Mouse (Mus musculus) thymus, adult 2 months (tissue): Measurements from ENCODE around the gene D630036H23Rik.

Experiments used
- CTCF ChIP-seq: fragments of 200-500 bp; IDR thresholded peaks from 2 replicates; pipeline ENCODE4 v1.5.1; 2012; ENCODE audit warnings: mild to moderate bottlenecking, control low read depth, low read length, moderate library complexity, borderline replicate concordance; ENCODE audit not compliant: control insufficient read depth, poor library complexity, insufficient read depth; ENCODE audit errors: extremely low read depth
- POLR2A ChIP-seq: fragments of 200-500 bp; IDR thresholded peaks from 2 replicates; pipeline ENCODE4 v1.6.1; 2012; ENCODE audit warnings: mild to moderate bottlenecking, low read length, control low read depth, moderate library complexity; ENCODE audit not compliant: control insufficient read depth, poor library complexity, insufficient read depth; ENCODE audit errors: extremely low read depth

- TF ChIP-seq CTCF (no peak), POLR2A (no peak)
Observed at GRCm38 (mm10) chr12:36426163-36427045, 44.4 kb upstream of the D630036H23Rik start.
